Mouse (Mus musculus) stomach, embryonic 14.5 days (tissue): Measurements from ENCODE around the gene Senp2. TPM values are rescaled to one million over a fixed set of nuclear protein-coding genes. Genes with fewer than 3 reads are reported as not detected.

ENCODE experiments used
- ATAC-seq: fragments of 200-750 bp; cut with Nextera tagmentation; 2 replicates; pipeline ENCODE4 v1.8.0; 2017; ENCODE audit warnings: low read depth, moderate TSS enrichment; ENCODE audit not compliant: insufficient number of reproducible peaks, insufficient read depth, low FRiP score
- H3K27ac ChIP-seq: fragments of 300-500 bp; sonication (generic); 2 replicates; pipeline ENCODE4 v1.5.1; 2014; ENCODE audit warnings: mild to moderate bottlenecking, low read length, moderate library complexity, mixed read lengths
- H3K27me3 ChIP-seq: fragments of 300-500 bp; sonication (generic); 2 replicates; pipeline ENCODE4 v1.6.1; 2014; ENCODE audit warnings: low read length, control low read depth, mixed read lengths; ENCODE audit not compliant: control insufficient read depth, insufficient read depth
- H3K36me3 ChIP-seq: fragments of 300-500 bp; sonication (generic); 2 replicates; pipeline ENCODE4 v1.6.1; 2014; ENCODE audit warnings: mild to moderate bottlenecking, control low read depth, low read length, moderate library complexity, mixed read lengths; ENCODE audit not compliant: control insufficient read depth, insufficient read depth
- H3K4me1 ChIP-seq: fragments of 300-500 bp; sonication (generic); 2 replicates; pipeline ENCODE4 v1.6.1; 2014; ENCODE audit warnings: low read length, control low read depth, mixed read lengths; ENCODE audit not compliant: control insufficient read depth, insufficient read depth
- H3K4me2 ChIP-seq: fragments of 300-500 bp; sonication (generic); replicated peaks from 2 replicates; pipeline ENCODE4 v1.6.1; 2014; ENCODE audit warnings: low read depth, low read length, control low read depth
- H3K4me3 ChIP-seq: fragments of 300-500 bp; sonication (generic); 2 replicates; pipeline ENCODE4 v1.5.1; 2014; ENCODE audit warnings: low read depth, low read length, control low read depth
- H3K9ac ChIP-seq: fragments of 300-500 bp; sonication (generic); replicated peaks from 2 replicates; pipeline ENCODE4 v1.6.1; 2014; ENCODE audit warnings: low read depth, mild to moderate bottlenecking, control low read depth, low read length, moderate library complexity, mixed read lengths
- H3K9me3 ChIP-seq: fragments of 300-500 bp; sonication (generic); 2 replicates; pipeline ENCODE4 v1.6.1; 2016; ENCODE audit warnings: low read depth, low read length, control low read depth; ENCODE audit not compliant: control insufficient read depth
- WGBS: fragments of 180-500 bp; shearing (Covaris S2); extraction: QIAGEN DNeasy Blood & Tissue Kit; methylation state at CpG from one replicate; pipeline ENCODE4 v1.1.7; 2014; 5-methylcytosine and 5-hydroxymethylcytosine counted together
- polyA plus RNA-seq: library from polyadenylated mRNA; unstranded; fragments of >200 nt; fragmentation: Nextera tagmentation; extraction: Ambion mirVana; gene quantifications from 2 replicates; pipeline ENCODE4 v1.2.1, GENCODE M21; 2014

Gene Senp2
- polyA plus RNA-seq, 1 experiment from 2014 or later, result 56.1 TPM

DNA sequence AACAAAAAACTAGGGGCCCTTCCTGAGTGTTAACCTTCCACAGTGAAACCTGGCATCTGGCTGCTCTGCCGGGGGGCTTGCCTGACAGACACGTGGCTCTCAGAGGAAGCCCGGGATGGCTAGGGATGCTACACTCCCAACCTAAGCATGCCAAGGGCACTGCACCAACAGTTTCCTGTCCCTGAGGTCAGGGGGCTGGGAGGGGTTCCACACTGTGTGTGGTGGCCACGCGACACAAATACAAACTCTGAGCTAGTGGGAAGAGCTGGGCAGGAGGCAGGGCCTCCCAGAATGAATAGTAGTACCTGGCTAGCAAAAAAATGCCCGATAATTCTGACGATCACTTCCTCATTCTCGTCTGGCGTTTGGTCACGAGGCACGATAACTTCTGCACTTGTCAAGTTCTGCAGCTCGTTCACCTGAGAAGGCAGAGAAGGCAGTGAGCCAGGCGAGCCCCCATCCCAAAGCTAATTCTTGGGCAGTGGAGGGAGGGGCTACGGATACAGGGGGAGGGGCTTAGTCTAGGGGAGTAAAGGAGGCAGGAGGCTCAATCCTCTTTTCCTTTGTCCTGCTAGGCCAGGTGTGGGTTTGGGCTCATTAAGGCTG lies 52.4 kb downstream of the Senp2 start:
- no peak overlapping the region for H3K27ac ChIP-seq
- no peak overlapping the region for H3K4me3 ChIP-seq
- H3K4me2 ChIP-seq, result no peak overlapping the region
- H3K4me1 ChIP-seq, result no peaks in the 10 kb centered on the region
- no peak for ATAC-seq
- H3K36me3 ChIP-seq, result peaks cover 74% of the 10 kb centered on the region
- no peaks in the 10 kb centered on the region for H3K27me3 ChIP-seq
- no peaks in the 10 kb centered on the region for H3K9me3 ChIP-seq
- H3K9ac ChIP-seq, result no peak overlapping the region
- 76% methylated on average over 14 of the region's 14 CpGs for WGBS

DNA sequence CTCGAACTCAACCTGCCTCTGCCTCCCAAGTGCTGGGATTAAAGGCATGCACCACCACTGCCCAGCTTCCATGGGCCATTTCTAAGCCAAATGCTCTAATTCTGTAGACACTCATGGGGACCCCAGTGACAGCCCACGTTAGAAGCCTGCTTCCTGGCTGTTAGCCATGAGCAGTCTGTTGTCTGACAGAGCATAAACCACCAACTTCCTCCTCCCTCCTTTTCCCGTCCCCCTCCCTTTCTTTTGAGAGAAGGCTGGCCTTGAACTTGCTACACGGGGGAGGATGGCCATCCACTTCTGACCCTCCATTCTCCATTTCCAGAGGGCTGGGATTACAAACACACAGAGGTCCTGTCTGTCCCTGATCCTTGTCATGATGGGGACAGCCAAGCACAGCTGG lies 53.0 kb downstream of the Senp2 start:
- H3K4me1 ChIP-seq, result no peaks in the 10 kb centered on the region
- H3K9me3 ChIP-seq, result no peaks in the 10 kb centered on the region
- no peak overlapping the region for H3K27ac ChIP-seq
- 79% methylated on average over 4 of the region's 4 CpGs for WGBS
- H3K4me2 ChIP-seq, result no peak overlapping the region
- H3K9ac ChIP-seq, result no peak overlapping the region
- H3K36me3 ChIP-seq, result peaks cover 81% of the 10 kb centered on the region
- H3K27me3 ChIP-seq, result no peaks in the 10 kb centered on the region
- H3K4me3 ChIP-seq, result no peak overlapping the region
- ATAC-seq, result no peak

DNA sequence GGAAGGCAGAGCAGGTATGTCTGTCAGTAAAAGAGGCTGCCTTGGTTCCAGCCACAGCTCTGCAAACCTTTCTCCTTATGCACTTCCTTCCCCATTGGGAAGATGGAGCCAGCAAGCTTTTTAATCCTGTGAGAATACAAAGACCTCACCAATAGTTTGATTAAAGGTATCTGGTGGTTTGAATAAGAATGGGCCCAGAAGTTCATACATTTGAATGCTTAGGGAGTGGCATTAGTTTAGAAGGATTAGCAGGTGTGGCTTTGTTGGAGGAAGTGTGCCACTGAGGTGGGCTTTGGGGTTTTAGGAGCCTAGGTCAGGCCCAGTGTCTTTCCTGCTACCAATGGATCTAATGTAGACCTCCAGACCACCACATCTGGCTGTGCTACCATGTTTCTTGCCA lies 56.3 kb downstream of the Senp2 start:
- no peak overlapping the region for H3K9ac ChIP-seq
- H3K4me3 ChIP-seq, result no peak overlapping the region
- ATAC-seq, result no peak
- H3K4me1 ChIP-seq, result no peaks in the 10 kb centered on the region
- no peaks in the 10 kb centered on the region for H3K9me3 ChIP-seq
- H3K36me3 ChIP-seq, result peaks cover 92% of the 10 kb centered on the region
- no peak overlapping the region for H3K4me2 ChIP-seq
- H3K27me3 ChIP-seq, result no peaks in the 10 kb centered on the region
- H3K27ac ChIP-seq, result no peak overlapping the region

DNA sequence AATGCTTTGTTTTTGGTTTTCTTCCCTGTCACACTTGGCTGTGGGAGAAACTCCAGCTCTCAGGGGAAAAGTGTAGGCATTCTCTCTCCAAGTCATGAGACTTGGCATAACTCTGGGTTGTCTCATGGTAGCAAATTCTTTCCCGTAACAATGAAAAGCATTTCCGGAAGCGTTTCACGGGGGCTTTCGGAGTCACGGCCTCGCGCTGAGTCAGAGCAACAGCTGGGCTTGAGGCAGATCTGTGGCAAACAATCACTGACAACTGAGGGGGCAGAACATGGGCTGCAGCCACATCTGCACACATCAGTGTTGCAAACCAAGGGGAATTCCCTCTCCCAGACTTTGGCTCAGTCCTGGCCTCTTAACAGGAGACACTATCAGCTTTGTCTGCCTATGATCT lies 58.1 kb downstream of the Senp2 start:
- no peak overlapping the region for H3K9ac ChIP-seq
- no peak overlapping the region for H3K27ac ChIP-seq
- H3K4me3 ChIP-seq, result no peak overlapping the region
- H3K9me3 ChIP-seq, result no peaks in the 10 kb centered on the region
- ATAC-seq, result no peak
- no peaks in the 10 kb centered on the region for H3K4me1 ChIP-seq
- WGBS, result 93% methylated on average over 8 of the region's 8 CpGs
- no peaks in the 10 kb centered on the region for H3K27me3 ChIP-seq
- H3K4me2 ChIP-seq, result no peak overlapping the region
- peaks cover 88% of the 10 kb centered on the region for H3K36me3 ChIP-seq

DNA sequence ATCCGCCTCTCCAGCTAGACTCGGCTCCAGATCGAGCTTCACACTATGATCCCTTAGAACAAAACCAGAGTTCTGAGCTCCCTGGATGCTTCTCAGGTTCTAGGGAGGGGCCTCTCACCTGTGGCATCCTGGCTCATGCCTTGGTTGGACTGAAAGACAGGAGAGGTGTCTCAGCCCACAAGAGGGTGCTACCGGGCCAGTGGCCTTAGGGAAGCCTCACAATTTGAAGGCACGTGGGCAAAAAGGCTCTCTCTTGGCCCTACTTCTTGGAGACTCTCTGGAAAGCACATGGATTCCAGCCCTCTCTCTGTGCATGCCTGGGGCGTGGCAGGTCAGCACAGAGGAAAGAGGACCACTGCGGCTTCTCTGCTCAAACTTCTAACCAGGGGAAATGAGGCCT lies 62.1 kb downstream of the Senp2 start:
- Histone ChIP-seq H3K36me3 (peaks cover 86% of the 10 kb centered on the region), H3K27ac (no peak overlapping the region), H3K4me2 (no peak overlapping the region), H3K27me3 (no peaks in the 10 kb centered on the region), H3K4me3 (no peak overlapping the region), H3K9me3 (no peaks in the 10 kb centered on the region), H3K4me1 (no peaks in the 10 kb centered on the region), H3K9ac (no peak overlapping the region)
- ATAC-seq, result no peak
- 75% methylated on average over 7 of the region's 7 CpGs for WGBS

DNA sequence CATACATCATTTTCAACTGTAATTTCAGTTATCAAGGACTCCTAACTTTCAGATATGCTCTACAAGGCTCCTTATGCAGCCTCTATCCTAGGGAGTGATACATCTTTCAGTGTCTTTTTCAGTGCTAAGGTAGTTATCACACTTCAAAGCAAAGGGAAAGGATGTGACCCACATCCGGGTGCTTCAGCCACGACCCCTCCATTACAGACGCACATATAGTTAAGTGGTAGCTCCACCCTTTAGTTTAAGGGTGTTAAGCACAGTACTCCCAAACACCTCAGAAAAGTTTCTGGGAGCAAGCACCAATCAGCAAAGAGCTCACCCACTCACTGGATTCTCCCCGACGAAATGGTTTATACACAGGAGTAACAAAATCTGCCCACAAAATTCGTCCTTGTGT lies 65.8 kb downstream of the Senp2 start:
- no peak overlapping the region for H3K4me3 ChIP-seq
- H3K4me1 ChIP-seq, result no peaks in the 10 kb centered on the region
- ATAC-seq, result no peak
- no peak overlapping the region for H3K27ac ChIP-seq
- no peak overlapping the region for H3K9ac ChIP-seq
- H3K36me3 ChIP-seq, result peaks cover 81% of the 10 kb centered on the region
- H3K4me2 ChIP-seq, result no peak overlapping the region
- WGBS, result 70% methylated on average over 6 of the region's 6 CpGs
- no peaks in the 10 kb centered on the region for H3K27me3 ChIP-seq
- no peaks in the 10 kb centered on the region for H3K9me3 ChIP-seq

DNA sequence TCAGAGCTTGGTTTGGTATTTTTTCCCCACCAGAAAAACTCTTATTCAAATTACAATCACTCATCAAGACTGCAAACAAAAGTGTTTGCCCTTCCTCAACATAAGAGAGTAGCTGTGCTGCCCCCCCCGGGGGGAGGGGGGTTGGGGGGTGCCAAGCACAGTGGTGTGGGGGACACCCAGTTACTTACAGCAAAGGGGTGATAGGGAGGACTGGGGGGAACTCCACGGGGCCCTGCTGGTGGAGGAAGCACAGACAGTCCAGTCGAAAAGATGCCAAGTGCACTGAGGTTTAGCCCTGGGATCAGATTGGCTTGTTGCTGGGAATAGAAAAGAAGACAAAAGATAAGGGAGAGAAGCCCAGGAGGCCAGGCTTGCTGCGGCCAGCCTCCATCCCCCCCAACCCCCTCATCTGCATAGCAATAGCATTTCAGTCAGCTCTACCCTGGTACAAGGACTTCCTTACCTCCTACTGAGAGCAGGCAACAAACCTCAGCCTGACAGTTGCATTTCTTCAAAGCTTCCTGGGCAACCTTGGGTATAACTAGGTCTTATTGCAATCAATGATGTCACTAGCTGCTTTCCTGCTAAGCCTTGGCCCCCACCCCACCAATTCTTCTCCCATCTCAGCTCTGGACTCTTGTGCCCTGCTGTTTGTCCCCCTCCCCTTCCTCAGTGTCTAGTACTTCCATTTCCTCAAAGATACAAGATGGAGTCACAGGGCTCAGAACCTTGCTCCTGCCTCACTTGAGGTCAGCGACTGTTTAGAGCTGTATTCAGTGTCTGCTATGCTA lies 66.7 kb downstream of the Senp2 start:
- Histone ChIP-seq H3K9me3 (no peaks in the 10 kb centered on the region), H3K4me2 (no peak overlapping the region), H3K4me1 (no peaks in the 10 kb centered on the region), H3K36me3 (peaks cover 83% of the 10 kb centered on the region), H3K4me3 (no peak overlapping the region), H3K9ac (no peak overlapping the region), H3K27ac (no peak overlapping the region), H3K27me3 (no peaks in the 10 kb centered on the region)
- no peak for ATAC-seq
- 40% methylated on average over 5 of the region's 5 CpGs for WGBS

DNA sequence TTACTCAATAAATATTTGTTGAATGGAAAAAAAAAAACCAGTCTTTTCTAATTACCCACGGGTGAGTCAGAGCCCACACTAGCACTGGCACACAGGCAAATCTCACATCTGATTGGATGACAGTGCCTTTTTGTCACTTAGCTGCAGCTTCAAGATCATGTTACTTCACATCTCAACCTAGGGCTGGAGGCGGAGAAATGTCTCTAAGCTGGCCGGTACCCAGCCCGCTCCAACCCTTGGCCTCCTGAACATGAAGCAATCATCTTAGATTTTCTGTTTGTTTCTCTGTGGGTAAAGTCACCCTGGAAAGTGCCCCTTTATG lies 67.3 kb downstream of the Senp2 start:
- Histone ChIP-seq H3K4me3 (no peak overlapping the region), H3K4me2 (no peak overlapping the region), H3K27me3 (no peaks in the 10 kb centered on the region), H3K27ac (no peak overlapping the region), H3K9ac (no peak overlapping the region), H3K4me1 (no peaks in the 10 kb centered on the region), H3K9me3 (no peaks in the 10 kb centered on the region), H3K36me3 (peaks cover 83% of the 10 kb centered on the region)
- ATAC-seq, result no peak
- 48% methylated on average over 4 of the region's 4 CpGs for WGBS
